Mouse (Mus musculus) monocyte, adult 59 days (primary cell): ENCODE measurements around the gene Apof. TPM values are rescaled to one million over a fixed set of nuclear protein-coding genes. Genes with fewer than 3 reads are reported as not detected.

ENCODE experiments used
- total RNA-seq, 2 experiments: library from RNA; stranded (reverse); gene quantifications; one replicate each; pipeline ENCODE4 v1.2.4; 2023

Apof gene
- not detected for total RNA-seq

GRCm38 (mm10) chr10:128268371-128268770 lies at the start of gene Apof:
Gene Apof, plus strand, starts transcription at chr10:128268671.

GRCm38 (mm10) chr10:128225538-128225937 lies 42.9 kb upstream of the Apof start, which contains the start of gene Mip:
Gene Mip, plus strand, starts transcription at chr10:128225838.

GRCm38 (mm10) chr10:128231697-128232419 lies 36.6 kb upstream of the Apof start, which contains the start of gene Timeless:
Gene Timeless, plus strand, starts transcription at chr10:128232065.

GRCm38 (mm10) chr10:128253677-128254255 lies 14.7 kb upstream of the Apof start, which contains the start of gene Apon:
Gene Apon, plus strand, starts transcription at chr10:128254096.

GRCm38 (mm10) chr10:128270287-128270841 lies 1.9 kb downstream of the Apof start, which contains the start of gene Stat2:
Gene Stat2, plus strand, starts transcription at chr10:128270559.

GRCm38 (mm10) chr10:128298702-128299171 lies 30.3 kb downstream of the Apof start, which contains the start of gene Il23a:
Gene Il23a, minus strand, starts transcription at chr10:128298752.

GRCm38 (mm10) chr10:128303126-128304021 lies 34.9 kb downstream of the Apof start, which contains the start of gene Pan2:
Gene Pan2, plus strand, starts transcription at chr10:128303335.

Other genes with a start within 250 kb of the Apof start
- 100 to 1,000 TPM; 568 to 584 TPM for gene Naca, start 233.1 kb upstream of the Apof start, total RNA-seq
- 100 to 1,000 TPM; 107 to 108 TPM for gene Ptges3, start 209.7 kb upstream of the Apof start, total RNA-seq
- gene Atp5b, start 185.4 kb upstream of the Apof start, total RNA-seq: 100 to 1,000 TPM; 488 to 502 TPM
- gene Baz2a, start 177.1 kb upstream of the Apof start, total RNA-seq: 100 to 1,000 TPM; 107 to 114 TPM
- 10 to 100 TPM; 23.0 to 27.1 TPM for gene Rbms2, start 88.4 kb upstream of the Apof start, total RNA-seq
- not detected for gene Gls2, start 74.2 kb upstream of the Apof start, total RNA-seq
- 1 to 10 TPM; 8.9 to 9.2 TPM for gene Spryd4, start 56.9 kb upstream of the Apof start, total RNA-seq
- gene Mip, start 42.8 kb upstream of the Apof start, total RNA-seq: not detected
- gene Timeless, start 36.6 kb upstream of the Apof start, total RNA-seq: 1 to 10 TPM; 4.3 to 4.9 TPM
- not detected for gene Apon, start 14.6 kb upstream of the Apof start, total RNA-seq
- 100 to 1,000 TPM in 1 of 2 experiments, 10 to 100 TPM in 1; 93.6 to 100 TPM for gene Stat2, start 1.9 kb downstream of the Apof start, total RNA-seq
- gene Il23a, start 30.1 kb downstream of the Apof start, total RNA-seq: not detected
- gene Pan2, start 34.7 kb downstream of the Apof start, total RNA-seq: 10 to 100 TPM; 30.6 to 31.6 TPM
- 10 to 100 TPM; 39.9 to 48.2 TPM for gene Cnpy2, start 53.8 kb downstream of the Apof start, total RNA-seq
- gene Cs, start 69.1 kb downstream of the Apof start, total RNA-seq: 100 to 1,000 TPM; 101 to 110 TPM
- gene Coq10a, start 100.3 kb downstream of the Apof start, total RNA-seq: 10 to 100 TPM; 25.6 to 35.8 TPM
- 10 to 100 TPM; 47.1 to 49.2 TPM for gene Ankrd52, start 108.4 kb downstream of the Apof start, total RNA-seq
- gene Slc39a5, start 132.6 kb downstream of the Apof start, total RNA-seq: not detected
- gene Nabp2, start 142.8 kb downstream of the Apof start, total RNA-seq: 10 to 100 TPM; 42.7 to 46.3 TPM
- gene Rnf41, start 143.0 kb downstream of the Apof start, total RNA-seq: 10 to 100 TPM; 50.3 to 51.2 TPM
- 100 to 1,000 TPM; 111 to 131 TPM for gene Smarcc2, start 190.6 kb downstream of the Apof start, total RNA-seq
- 100 to 1,000 TPM; 761 to 845 TPM for gene Myl6, start 225.5 kb downstream of the Apof start, total RNA-seq
- gene Myl6b, start 230.0 kb downstream of the Apof start, total RNA-seq: 1 to 10 TPM in 1 of 2 experiments, under 1 TPM in 1; 0.52 to 1.3 TPM